Mouse (Mus musculus): ENCODE measurements at regions not wholly inside any gene's neighbourhood (a gene's known extent, or its start where the extent isn't known, plus 50 kb on each side); places are given as distances from the start of the nearest gene placed in this dataset.

DNA sequence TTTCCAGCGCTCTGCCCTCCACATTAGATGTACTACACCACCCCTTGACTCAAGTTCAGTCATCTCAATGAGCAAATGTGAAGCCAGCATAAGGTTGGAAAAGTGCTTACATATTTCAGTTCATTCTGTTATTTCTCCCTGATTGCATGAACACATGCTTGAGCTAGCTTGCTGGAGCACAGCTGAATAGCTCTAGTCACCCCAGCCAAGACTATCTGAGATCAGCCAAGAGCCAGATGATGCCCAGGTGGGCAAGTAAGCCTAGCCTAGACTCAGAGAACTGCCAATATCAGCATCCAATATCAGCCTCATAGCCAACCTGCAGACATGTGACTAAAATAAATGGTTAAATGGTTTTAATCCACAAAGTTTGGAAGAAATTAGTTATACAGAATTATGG, 484.6 kb upstream of the Rag2 start:
- TF ChIP-seq GATA1 (IDR thresholded peaks at IDR 0.05; ENCODE audit: low read length) = no peak

- no peak for TF ChIP-seq GATA1 (IDR thresholded peaks at IDR 0.05; ENCODE audit: low read length)
Measured at GRCm38 (mm10) chr2:101156755-101157271, 467.7 kb upstream of the Rag2 start.

DNA sequence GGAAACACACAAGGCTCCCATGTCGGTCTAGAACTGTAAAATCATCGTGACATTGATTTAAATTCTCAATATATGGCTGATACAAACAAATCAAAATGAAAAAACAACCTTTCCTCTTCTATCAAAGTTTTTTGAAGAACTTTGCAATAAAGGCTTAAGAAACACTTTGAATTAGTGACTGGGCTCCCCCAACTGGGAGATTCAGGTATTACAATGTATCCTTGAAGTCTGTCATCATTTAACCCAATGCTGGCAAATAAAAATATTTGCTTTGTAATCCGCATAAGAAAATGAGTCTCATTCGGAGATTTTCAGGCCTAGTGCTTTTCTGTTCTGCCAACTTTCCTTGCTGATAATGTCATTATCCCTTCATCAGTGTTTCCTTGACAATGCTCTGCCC, 465.2 kb upstream of the Rag2 start:
- no peak for TF ChIP-seq GATA1 (IDR thresholded peaks at IDR 0.05; ENCODE audit: low read length)

GRCm38 (mm10) chr2:101165942-101166341, 458.6 kb upstream of the Rag2 start:
- no peak for TF ChIP-seq GATA1 (IDR thresholded peaks at IDR 0.05; ENCODE audit: low read length)

GRCm38 (mm10) chr2:101172806-101173205, 451.7 kb upstream of the Rag2 start:
- TF ChIP-seq GATA1 (IDR thresholded peaks at IDR 0.05; ENCODE audit: low read length) = no peak

DNA sequence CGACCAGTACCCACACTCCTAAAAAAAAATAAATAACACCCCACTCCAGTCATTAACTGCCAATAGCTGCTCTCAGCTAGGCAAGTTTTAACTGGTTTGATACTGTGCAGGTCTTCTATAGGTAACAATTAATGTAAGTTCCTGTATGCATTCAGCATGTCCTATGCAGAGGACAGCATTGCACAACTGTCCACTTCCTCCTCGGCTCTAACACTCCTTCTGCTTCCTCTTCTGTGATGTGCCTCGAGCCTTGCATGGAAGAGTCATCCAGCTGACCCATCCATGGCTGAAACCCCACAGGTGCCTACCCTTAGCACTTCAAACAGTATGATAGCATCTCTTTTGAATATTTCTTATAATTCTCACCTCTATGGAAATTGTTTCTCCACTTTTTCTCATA, 449.4 kb upstream of the Rag2 start:
- no peak for TF ChIP-seq GATA1 (IDR thresholded peaks at IDR 0.05; ENCODE audit: low read length)

- no peak for TF ChIP-seq GATA1 (IDR thresholded peaks at IDR 0.05; ENCODE audit: low read length)
Measured at GRCm38 (mm10) chr2:101206637-101207036, 417.9 kb upstream of the Rag2 start.

GRCm38 (mm10) chr2:101209136-101209535, 415.4 kb upstream of the Rag2 start:
- no peak for TF ChIP-seq GATA1 (IDR thresholded peaks at IDR 0.05; ENCODE audit: low read length)

GRCm38 (mm10) chr2:101220759-101221158, 403.8 kb upstream of the Rag2 start:
- no peak for TF ChIP-seq GATA1 (IDR thresholded peaks at IDR 0.05; ENCODE audit: low read length)

- no peak for TF ChIP-seq GATA1 (IDR thresholded peaks at IDR 0.05; ENCODE audit: low read length)
Measured at GRCm38 (mm10) chr2:101242983-101243382, 381.5 kb upstream of the Rag2 start.

DNA sequence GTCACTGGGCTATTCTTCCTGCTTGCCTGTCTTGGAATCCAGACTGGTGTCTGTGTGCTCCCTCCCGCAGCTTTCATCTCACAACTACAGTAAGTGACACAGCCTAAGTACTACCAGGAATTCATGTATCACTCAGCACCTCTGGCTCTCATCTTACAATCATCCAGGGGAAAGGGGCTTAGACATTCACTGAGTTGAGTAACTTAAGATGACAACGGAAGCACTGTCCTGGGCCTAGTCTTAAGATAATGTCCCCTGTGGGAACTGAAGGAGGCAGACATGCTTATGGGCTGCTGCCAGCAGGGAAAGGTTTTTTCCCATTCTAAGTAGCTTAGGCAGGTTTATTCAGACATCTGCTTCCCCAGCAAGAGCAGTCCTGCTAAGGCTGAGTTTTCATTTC, 377.4 kb upstream of the Rag2 start:
- no peak for TF ChIP-seq GATA1 (IDR thresholded peaks at IDR 0.05; ENCODE audit: low read length)

DNA sequence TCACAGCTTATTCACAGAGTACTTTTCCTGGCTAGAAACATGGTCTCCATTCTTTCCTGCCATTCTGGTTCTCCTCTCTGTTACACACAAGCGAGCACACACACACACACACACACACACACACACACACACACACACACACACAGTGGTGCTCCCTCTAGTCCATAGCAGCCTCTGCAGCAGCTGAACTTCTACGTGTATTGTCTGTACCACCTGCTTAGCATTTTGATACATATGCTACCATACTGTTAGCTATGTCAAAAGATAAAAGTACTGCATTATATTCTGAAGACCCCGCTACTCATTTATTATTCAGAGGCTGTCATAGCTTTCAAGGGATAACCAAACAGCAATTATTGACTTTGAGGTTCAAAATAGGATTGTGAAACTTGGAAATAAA, 372.3 kb upstream of the Rag2 start:
- TF ChIP-seq GATA1 (IDR thresholded peaks at IDR 0.05; ENCODE audit: low read length) = no peak

- TF ChIP-seq GATA1 (IDR thresholded peaks at IDR 0.05; ENCODE audit: low read length) = no peak
Measured at GRCm38 (mm10) chr2:101256464-101256863, 368.1 kb upstream of the Rag2 start.

GRCm38 (mm10) chr2:101263934-101264333, 360.6 kb upstream of the Rag2 start:
- TF ChIP-seq GATA1 (IDR thresholded peaks at IDR 0.05; ENCODE audit: low read length) = no peak

DNA sequence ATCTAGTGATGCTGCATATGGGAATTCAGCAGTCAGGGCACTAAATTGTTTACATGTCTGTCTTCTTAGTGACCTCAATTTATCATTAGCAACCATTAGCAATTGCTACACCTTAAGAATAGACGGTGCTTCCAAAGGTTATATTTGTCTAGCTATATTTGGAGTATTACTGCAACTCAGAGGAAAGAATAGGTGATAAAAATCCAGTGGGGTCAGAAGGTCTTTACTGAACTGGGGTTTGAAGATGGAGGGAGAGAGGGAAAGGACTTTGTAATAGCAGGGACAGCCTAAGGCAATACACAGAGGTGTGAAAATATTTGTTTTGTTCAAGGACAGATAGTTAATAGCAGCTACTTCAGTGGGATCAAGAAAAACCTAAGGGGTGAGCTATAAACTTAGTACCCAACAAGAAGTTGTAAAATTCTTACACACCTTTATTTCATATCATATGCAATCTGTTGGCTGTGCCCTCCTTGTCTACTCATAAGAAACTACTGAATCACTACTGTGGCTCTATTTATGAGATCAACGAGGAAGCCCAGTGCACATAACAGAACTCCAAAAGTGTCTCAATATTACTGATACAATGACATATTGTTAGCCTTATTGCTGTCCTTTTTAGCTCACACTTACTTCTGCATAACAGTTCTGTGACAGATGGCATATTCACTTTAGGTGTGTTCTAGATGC, 357.7 kb upstream of the Rag2 start:
- no peak for TF ChIP-seq GATA1 (IDR thresholded peaks at IDR 0.05; ENCODE audit: low read length)

DNA sequence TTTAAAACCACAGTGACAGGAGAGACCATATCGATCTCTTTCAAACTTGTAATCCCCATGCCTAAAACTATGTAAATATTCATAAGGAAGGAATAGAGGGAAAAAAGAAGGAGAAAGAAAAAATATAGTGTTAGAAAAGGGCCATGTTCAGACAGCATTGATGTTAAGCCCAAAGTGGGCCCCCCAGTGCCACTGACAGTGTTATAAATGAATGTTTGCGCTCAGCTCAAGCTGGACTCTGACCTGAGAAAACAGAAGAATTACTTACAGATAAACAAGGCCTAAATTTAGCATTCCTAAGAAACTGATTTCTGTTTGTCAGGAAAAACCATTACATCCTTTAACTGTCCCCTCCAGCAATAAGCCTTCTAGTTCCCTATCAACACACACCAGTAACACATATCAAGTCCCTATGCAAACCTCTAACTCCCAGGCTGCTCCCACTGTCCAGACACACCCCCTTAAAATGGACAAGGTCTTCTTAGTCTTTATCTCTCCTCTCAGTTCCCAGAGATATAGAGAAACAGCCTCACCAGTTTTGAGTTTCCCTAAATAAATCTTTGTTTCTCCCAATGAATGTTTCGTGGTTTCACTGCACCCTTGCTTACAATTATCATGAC, 350.4 kb upstream of the Rag2 start:
- TF ChIP-seq GATA1 (IDR thresholded peaks at IDR 0.05; ENCODE audit: low read length) = no peak

DNA sequence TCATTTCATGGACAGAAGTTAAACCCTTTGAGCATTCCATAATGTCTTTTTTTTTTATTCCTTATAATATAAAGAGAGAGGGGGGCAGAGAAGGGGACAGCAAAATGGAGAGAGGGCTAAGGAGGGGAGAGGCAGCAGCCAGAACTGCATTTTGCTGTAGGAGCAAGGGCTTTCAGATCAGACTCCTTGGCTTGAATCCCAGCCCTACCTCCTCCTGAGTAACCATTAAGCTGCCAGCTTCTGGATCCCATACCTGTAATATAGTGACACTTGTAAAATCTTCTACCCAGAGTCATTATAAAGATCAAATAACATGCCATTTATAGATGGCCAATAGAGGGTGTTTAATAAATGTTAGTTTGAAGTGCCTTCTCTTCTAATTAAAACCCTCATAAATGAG, 339.6 kb upstream of the Rag2 start:
- TF ChIP-seq GATA1 (IDR thresholded peaks at IDR 0.05; ENCODE audit: low read length) = no peak
